Mouse (Mus musculus): ENCODE measurements at regions not wholly inside any gene's neighbourhood (a gene's known extent, or its start where the extent isn't known, plus 50 kb on each side); places are given as distances from the start of the nearest gene placed in this dataset.
A peak's percentile ranks its signal among the peaks of the same experiment; 100 is the strongest.
"Not testable (repeated sequence)": the region's sequence is repeated elsewhere in the genome, so short reads cannot be mapped to it uniquely, and the experiment has no call there.

GRCm38 (mm10) chr3:72552597-72552996 is 415.1 kb downstream of the Sis start:
- not testable (repeated sequence) for DNase-seq

DNA sequence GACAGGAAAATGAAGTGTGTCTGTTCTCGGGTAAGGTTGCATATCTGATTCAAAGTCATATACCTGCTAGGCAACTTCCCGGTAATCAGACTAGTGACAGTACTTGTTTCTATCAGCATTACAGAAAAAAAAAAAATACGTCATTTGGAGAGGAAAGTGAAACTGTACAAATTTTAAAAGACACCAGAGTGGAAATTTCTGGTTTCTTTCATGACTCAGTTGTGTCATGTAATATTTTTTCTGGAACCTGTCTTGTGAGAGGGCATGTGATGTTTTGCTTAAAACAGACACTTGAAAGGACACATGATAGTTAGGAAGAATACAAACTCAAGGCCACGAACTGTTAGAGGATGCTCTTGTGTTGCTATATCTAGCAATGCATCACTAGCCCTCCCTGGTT is 433.7 kb downstream of the Sis start:
- DNase-seq: no peak

DNA sequence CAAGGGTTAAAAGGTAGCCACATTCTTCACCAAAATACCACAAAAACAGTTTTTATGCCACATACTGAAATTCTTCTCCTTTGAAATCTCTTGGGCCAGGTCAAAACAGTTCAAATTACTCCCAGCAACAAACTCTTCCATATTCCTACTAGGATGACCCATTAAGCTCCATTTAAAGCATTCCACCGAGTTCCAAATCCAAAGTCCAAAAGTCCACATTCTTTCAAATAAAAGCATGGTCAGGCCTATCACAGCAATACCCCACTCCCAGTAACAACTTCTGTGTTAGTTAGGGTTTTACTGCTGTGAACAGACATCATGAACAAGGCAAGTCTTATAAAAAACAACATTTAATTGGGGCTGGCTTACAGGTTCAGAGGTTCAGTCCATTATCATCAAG is 441.9 kb downstream of the Sis start:
- DNase-seq: not testable (repeated sequence)

- DNase-seq: not testable (repeated sequence)
Observed at GRCm38 (mm10) chr3:72517846-72518245, 449.8 kb downstream of the Sis start.

GRCm38 (mm10) chr3:72504281-72504680 is 463.4 kb downstream of the Sis start:
- no peak for DNase-seq

- no peak for DNase-seq
Observed at GRCm38 (mm10) chr3:72501754-72502153, 465.9 kb downstream of the Sis start.

- peak; percentile 6 for DNase-seq
Observed at GRCm38 (mm10) chr3:72455326-72455725, 512.3 kb downstream of the Sis start.

Data from cerebellum, adult 11 months (tissue).